Mouse (Mus musculus) WW6 (cell line): ENCODE results near the gene Gm21972.

ENCODE experiments used
- DNase-seq: peaks from one replicate; pipeline ENCODE4 v3.0.0-alpha.2; 2013; ENCODE audit warnings: low read depth, low spot score

The Gm21972 gene

DNA sequence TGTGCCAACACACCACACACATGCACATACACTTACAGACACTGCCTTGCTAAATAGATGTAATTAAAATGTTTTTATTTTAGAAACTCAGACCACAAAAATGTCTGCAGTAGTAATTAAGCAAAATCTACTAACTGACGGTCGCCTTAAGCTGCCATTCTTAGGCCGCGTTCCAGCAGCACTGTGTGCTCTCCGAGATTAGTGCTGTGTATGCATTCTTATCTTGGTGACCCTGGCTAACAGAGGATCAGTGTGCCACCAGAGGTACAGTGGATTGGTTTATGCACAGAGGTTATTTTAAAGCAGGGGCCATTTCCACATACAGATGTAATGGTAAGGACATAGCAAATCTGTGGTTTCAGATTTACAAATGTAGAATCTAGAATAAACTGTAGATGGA is 27.6 kb downstream of the Gm21972 start:
- no peak for DNase-seq

GRCm38 (mm10) chr1:86174602-86175001 is 41.2 kb downstream of the Gm21972 start:
- no peak for DNase-seq

DNA sequence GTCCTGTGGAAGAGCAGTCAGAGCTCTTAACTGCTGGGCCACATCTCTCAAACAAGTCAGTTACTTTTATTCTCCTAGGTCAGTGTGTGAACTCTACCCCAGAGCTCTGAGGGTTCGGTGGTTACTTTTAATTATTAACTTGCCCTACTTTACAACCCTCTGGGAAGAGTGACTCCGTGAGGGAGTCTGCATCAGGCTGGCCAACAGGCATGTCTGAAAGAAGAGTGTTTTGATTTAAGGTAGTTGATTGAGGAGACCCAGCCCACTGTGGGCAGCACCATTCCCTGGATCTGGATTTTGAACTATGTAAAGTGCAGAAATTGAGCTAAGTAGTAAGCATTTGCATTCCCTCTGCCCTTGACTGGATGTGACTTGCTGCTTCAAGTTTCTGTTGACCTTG is 42.6 kb downstream of the Gm21972 start:
- DNase-seq: no peak

GRCm38 (mm10) chr1:86178462-86179253 is 45.2 kb downstream of the Gm21972 start:
- DNase-seq: peak; percentile 58

DNA sequence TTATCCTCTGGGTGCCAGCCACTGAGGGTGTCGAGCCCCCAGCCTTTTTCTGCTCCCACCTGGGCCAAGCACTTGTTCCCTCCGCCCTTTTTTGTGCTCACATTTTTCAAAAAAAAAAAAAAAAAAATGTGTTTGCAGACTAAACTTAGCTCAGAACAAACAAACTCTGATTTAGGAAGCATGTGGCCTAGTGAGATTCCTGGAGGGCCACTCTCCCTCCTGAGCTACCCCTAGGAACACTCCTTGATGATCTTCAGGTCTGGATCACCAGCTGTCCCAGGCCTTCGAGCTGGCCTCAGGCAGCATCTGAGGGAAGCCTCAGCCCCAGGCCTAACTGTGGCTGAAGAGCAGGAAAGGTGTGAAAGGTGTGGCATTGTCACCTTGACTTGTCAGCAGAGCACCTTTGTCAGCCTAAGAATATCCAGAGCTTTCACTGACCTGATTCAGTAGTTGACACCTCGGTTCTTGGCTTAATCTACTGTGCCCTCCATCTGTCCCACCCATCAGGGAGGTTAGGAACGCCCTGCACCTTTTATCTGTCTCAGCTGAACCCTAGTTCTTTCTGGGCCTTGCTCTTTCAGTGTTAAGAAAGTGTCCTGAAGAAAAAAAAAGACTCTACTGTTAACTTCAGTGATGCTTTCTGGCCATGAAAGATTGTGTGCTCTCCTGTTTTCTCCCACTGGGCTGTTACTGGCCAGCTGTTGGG is 48.7 kb downstream of the Gm21972 start:
- no peak for DNase-seq

GRCm38 (mm10) chr1:86183577-86184263 is 50.3 kb downstream of the Gm21972 start:
- no peak for DNase-seq

DNA sequence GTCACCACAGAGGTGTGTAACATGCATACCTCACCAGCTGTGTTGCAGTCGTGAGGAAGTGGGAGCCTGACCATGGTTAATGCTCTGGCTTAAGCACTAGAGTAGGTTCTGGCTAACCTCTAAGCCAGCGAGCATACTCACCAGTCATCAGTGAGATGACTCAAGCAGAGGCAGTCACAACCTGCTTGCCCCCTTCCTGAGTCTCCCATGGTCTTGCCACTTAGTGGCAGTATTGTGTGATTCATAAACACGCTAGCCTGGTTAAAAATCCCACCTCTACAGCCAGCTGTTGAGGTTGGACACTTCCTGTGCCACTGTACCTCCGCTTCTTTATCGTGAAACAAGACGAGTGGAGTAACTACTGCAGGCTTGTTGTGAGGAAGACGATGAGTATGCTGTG is 53.3 kb downstream of the Gm21972 start:
- DNase-seq: no peak

DNA sequence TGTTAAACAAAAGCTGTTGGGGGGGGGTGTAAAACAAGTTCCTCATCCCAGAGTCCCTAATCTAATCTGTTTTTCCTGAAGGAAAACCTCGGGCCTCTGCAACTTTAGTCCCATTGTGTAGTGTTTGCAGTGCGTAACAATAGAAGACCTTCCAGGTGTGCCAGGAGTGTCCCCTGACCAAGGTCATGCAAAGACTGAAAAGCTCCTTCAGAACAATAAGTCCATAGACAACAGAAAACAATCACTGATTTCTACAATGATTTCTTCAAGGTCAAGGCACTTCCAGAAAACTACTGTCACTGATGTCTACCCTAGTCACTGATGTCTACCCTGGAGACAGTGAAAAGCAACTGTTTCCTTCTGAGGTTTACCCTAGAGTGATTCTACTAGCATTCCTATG is 54.4 kb downstream of the Gm21972 start:
- no peak for DNase-seq

GRCm38 (mm10) chr1:86188271-86188670 is 54.8 kb downstream of the Gm21972 start:
- no peak for DNase-seq

DNA sequence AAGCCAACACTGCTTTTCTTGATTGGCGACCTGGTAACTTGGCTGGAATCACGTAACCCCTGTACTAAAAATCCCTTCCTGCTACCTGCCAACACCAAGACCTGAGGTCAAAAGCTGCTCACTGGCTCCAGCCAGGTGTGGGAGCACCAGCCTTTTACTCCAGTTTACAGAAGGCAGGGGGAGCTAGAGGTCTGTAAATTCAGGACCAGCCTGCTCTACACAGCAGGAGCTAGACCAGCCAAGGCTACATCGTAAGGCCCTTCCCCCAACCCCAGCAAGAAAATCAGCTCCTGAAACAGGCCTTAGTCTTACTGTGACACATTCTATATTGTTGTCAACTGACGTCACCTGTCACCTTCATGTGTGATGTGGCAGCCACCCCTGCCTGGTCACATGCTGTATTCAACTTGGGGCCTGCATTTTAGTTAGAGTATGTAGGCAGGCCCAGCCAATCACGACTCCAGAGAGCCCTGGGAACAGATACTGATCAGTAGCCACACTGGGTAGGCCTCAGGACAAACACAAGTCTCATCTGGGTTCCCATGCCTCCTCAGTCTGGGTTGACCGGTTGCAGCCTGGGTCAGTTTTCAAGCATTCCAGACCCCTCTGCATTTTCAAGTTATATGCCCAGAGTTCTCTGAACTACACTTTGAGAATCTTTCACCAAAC is 55.7 kb downstream of the Gm21972 start:
- DNase-seq: peak; percentile 61

GRCm38 (mm10) chr1:86190843-86191242 is 57.4 kb downstream of the Gm21972 start:
- no peak for DNase-seq

DNA sequence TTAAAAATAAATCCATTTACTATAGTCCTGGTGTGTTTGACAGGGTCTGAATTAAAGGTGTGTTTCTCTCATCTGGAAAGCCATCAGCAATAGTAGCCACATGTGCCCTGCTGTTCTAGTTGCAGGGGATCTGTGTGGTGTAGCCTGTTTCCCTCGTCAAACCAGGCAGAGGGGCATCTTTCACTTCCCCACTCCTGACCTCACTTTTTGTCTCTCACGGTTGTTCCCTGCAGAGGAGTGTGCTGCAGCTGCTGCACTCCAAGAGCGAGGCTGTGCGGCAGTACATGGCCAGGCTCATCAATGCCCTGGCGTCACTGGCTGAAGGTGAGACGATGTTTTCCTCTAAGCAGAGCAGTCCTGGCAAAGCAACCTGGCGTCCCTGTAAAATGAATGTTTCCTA is 60.6 kb downstream of the Gm21972 start:
- DNase-seq: no peak

GRCm38 (mm10) chr1:86198276-86198675 is 64.8 kb downstream of the Gm21972 start:
- DNase-seq: no peak

- no peak for DNase-seq
These were observed 65.6 kb downstream of the Gm21972 start for GRCm38 (mm10) chr1:86199026-86199425.

DNA sequence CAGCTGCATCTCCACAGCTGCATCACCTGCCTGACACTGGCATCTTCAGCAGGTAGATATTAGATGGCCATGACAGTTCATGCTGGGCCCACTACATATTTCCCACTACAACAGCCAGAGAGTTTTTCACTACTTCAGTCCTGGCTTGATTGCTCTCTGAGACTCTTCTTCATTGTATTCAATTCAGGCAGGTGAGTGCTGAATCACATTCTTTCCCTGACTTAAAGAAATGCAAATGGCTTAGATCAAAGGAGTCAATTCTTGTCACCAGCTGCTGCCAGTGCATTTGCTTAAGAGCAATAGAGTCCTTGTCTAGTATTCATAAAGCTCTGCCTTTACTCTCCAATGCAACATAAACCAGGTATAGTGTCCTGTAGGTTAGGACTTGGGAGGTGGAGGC is 67.9 kb downstream of the Gm21972 start:
- DNase-seq: peak; percentile 18

DNA sequence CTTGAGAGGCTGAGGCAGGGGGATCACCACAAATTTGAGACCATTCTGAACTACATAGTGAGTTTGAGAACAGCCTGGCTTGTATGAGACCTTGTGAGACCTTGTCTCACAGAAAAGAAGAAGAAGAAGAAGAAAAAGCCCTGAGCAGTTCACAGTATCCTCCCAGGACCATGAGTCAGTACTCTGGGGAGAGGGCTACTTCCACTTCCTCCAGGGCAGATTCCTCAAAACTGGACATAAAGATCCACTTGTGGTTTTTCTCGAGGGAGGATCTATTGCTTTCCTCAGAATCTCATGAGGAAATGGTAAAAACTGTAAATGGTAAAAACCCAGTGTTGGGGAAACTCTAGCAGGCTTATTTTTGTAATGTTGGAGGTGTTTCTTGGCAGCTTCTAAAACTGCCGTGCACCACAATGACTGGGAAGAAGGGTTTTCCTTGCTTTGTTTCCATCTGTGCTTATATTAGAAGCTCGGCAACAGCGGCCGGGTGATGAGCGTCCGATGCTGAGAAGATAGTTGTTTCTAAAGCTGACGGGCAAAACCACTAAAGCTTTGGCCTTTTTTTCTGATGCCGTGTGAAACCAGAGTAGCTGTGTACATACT is 69.3 kb downstream of the Gm21972 start:
- DNase-seq: no peak

GRCm38 (mm10) chr1:86210676-86211075 is 77.2 kb downstream of the Gm21972 start:
- DNase-seq: no peak

DNA sequence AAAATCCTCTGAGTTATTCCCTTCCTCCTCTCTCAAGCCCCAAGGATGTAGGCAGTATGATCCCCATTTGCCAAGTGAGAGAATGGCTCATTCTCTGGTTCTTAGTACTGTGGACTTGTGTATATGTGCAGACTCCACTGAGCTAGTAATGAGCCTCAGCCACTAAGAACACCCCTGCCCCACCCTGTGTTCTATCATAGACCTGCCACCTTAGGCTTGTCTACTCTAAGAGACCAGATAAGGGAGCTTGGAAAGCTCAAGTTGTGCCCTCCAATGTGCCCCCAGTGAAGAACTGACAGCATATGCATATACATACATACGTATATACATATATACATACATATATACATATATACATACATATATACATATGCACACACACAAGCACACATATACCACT is 78.1 kb downstream of the Gm21972 start:
- DNase-seq: no peak
